Comparison of ENCODE assay signal across 9 mouse cellular contexts in genomic region chr8:84084341-84085115, GRCm38 (mm10). TPM values are rescaled to one million over a fixed set of nuclear protein-coding genes. Genes with fewer than 3 reads are reported as not detected.
DNase-seq lines count a peak whose midpoint lies in the region; ATAC-seq and TF ChIP-seq lines count a peak whose summit lies in the region.
"Had no signal": no experiment of that assay in that cellular context is flagged by ENCODE, and none has a peak within 500 bp of the region (broad histone marks: within the 10 kb centered on the region; RNA-seq: fewer than 3 reads in every experiment).

No protein-coding gene starts in this region.

- no peak for ATAC-seq in liver, postnatal 0 days
- no peak for ATAC-seq in liver, embryonic 12.5 days
- ATAC-seq in kidney, embryonic 15.5 days (replicated peaks; ENCODE audit: low FRiP score): no peak
- no peak for ATAC-seq in stomach, embryonic 15.5 days (ENCODE audit: insufficient read depth, low FRiP score, low read depth)

- H3K36me3 ChIP-seq in liver, postnatal 0 days (replicated peaks; ENCODE audit: insufficient read depth, low read length): peaks cover 50% of the 10 kb centered on the region
- H3K36me3 ChIP-seq in liver, embryonic 12.5 days: peaks cover 94% of the 10 kb centered on the region
- H3K36me3 ChIP-seq in kidney, embryonic 15.5 days: peaks cover 94% of the 10 kb centered on the region
- peaks cover 46% of the 10 kb centered on the region for H3K36me3 ChIP-seq in stomach, embryonic 15.5 days

- no peak for TF ChIP-seq EP300 in liver, postnatal 0 days (IDR thresholded peaks at IDR 0.05; ENCODE audit: low read depth)

- H3K9me3 ChIP-seq in liver, postnatal 0 days (ENCODE audit: low read length): no peaks in the 10 kb centered on the region
- no peaks in the 10 kb centered on the region for H3K9me3 ChIP-seq in liver, embryonic 12.5 days (replicated peaks)
- H3K9me3 ChIP-seq in kidney, embryonic 15.5 days (replicated peaks): no peaks in the 10 kb centered on the region
- no peaks in the 10 kb centered on the region for H3K9me3 ChIP-seq in stomach, embryonic 15.5 days
- H3K9me3 ChIP-seq: liver, embryonic 15.5 days had no signal

- no peaks in the 10 kb centered on the region for H3K27me3 ChIP-seq in liver, postnatal 0 days (ENCODE audit: insufficient read depth, low read length)
- H3K27me3 ChIP-seq in liver, embryonic 12.5 days (replicated peaks): no peaks in the 10 kb centered on the region
- H3K27me3 ChIP-seq in kidney, embryonic 15.5 days: no peaks in the 10 kb centered on the region
- no peaks in the 10 kb centered on the region for H3K27me3 ChIP-seq in stomach, embryonic 15.5 days (replicated peaks)
- H3K27me3 ChIP-seq: liver, embryonic 15.5 days had no signal

- no peak overlapping the region for H3K9ac ChIP-seq in liver, postnatal 0 days (replicated peaks)
- no peak overlapping the region for H3K9ac ChIP-seq in liver, embryonic 12.5 days
- no peak overlapping the region for H3K9ac ChIP-seq in kidney, embryonic 15.5 days
- no peak overlapping the region for H3K9ac ChIP-seq in stomach, embryonic 15.5 days
- H3K9ac ChIP-seq: liver, embryonic 15.5 days had no signal

- TF ChIP-seq CTCF in liver, postnatal 0 days (IDR thresholded peaks at IDR 0.05; ENCODE audit: low read depth): no peak

- 71% methylated on average over 39 of the region's 42 CpGs for WGBS in liver, postnatal 0 days (ENCODE audit: insufficient replicate concordance)
- WGBS in liver, embryonic 12.5 days (ENCODE audit: insufficient replicate concordance): 75% methylated on average over 42 of the region's 42 CpGs
- 54% methylated on average over 42 of the region's 42 CpGs for WGBS in kidney, embryonic 15.5 days
- WGBS in stomach, embryonic 15.5 days: 57% methylated on average over 42 of the region's 42 CpGs

- peaks cover 3% of the 10 kb centered on the region for H3K4me1 ChIP-seq in liver, postnatal 0 days (ENCODE audit: insufficient read depth)
- H3K4me1 ChIP-seq in liver, embryonic 12.5 days: no peaks in the 10 kb centered on the region
- H3K4me1 ChIP-seq in kidney, embryonic 15.5 days: 0 out of 2 replicates have a peak, but pooled peaks cover 5% of the 10 kb centered on the region
- 0 out of 2 replicates have a peak, but pooled peaks cover 3% of the 10 kb centered on the region for H3K4me1 ChIP-seq in stomach, embryonic 15.5 days

- peak; percentile 24 to 38 for DNase-seq in cerebellum, postnatal 10 days
- no peak for DNase-seq in cerebellum, adult 18-20 months
- no peak for DNase-seq in liver, postnatal 0 days
- DNase-seq in testis, postnatal 14 days (ENCODE audit: low spot score): no peak
- DNase-seq in cerebellum, adult 11-12 months: no peak

- H3K4me2 ChIP-seq in liver, postnatal 0 days (ENCODE audit: low read depth, low read length): peak overlapping the region; percentile 26; the same call in 1 of the 2 replicates
- H3K4me2 ChIP-seq in liver, embryonic 12.5 days: no peak overlapping the region; the same call in 1 of the 2 replicates
- 0 out of 2 replicates have a peak overlapping the region, but pooled peaks have one; percentile 23 for H3K4me2 ChIP-seq in kidney, embryonic 15.5 days
- H3K4me2 ChIP-seq in stomach, embryonic 15.5 days: peak overlapping the region; percentile 30
- H3K4me2 ChIP-seq: liver, embryonic 15.5 days had no signal

- H3K4me3 ChIP-seq in liver, postnatal 0 days (ENCODE audit: low read depth, low read length): no peak overlapping the region
- H3K4me3 ChIP-seq in liver, embryonic 12.5 days: no peak overlapping the region
- H3K4me3 ChIP-seq in kidney, embryonic 15.5 days (replicated peaks): no peak overlapping the region
- H3K4me3 ChIP-seq in stomach, embryonic 15.5 days (replicated peaks): no peak overlapping the region
- H3K4me3 ChIP-seq: liver, embryonic 15.5 days had no signal

- H3K27ac ChIP-seq in liver, postnatal 0 days (ENCODE audit: low read depth): no peak overlapping the region
- no peak overlapping the region for H3K27ac ChIP-seq in liver, embryonic 12.5 days
- H3K27ac ChIP-seq in kidney, embryonic 15.5 days: no peak overlapping the region
- no peak overlapping the region for H3K27ac ChIP-seq in stomach, embryonic 15.5 days
- H3K27ac ChIP-seq: liver, embryonic 15.5 days had no signal

RNA-seq across cellular contexts. Expression of gene Rfx1, which starts 17.9 kb away (rescaled TPM):
- 1.3 and 1.5 TPM in 2 replicates for polyA plus RNA-seq in liver, postnatal 0 days (2015; fragmentation: Nextera tagmentation; extraction: Ambion mirVana)
- 4.1 and 4.2 TPM in 2 replicates for polyA plus RNA-seq in liver, embryonic 12.5 days (2016; fragmentation: Nextera tagmentation; extraction: Ambion mirVana)
- 10.5 and 10.7 TPM in 2 replicates for polyA plus RNA-seq in kidney, embryonic 15.5 days (2015; fragmentation: Nextera tagmentation; extraction: Ambion mirVana)
- polyA plus RNA-seq in stomach, embryonic 15.5 days (2015; fragmentation: Nextera tagmentation; extraction: Ambion mirVana): 8.0 and 8.8 TPM in 2 replicates

RNA-seq across cellular contexts. Expression of gene Gm10643, which starts 19.6 kb away (rescaled TPM):
- 0.36 and 0.41 TPM in 2 replicates for polyA plus RNA-seq in liver, postnatal 0 days (2015; fragmentation: Nextera tagmentation; extraction: Ambion mirVana)
- 0.27 and 0.30 TPM in 2 replicates for polyA plus RNA-seq in liver, embryonic 12.5 days (2016; fragmentation: Nextera tagmentation; extraction: Ambion mirVana)
- 1.2 and 1.6 TPM in 2 replicates for polyA plus RNA-seq in kidney, embryonic 15.5 days (2015; fragmentation: Nextera tagmentation; extraction: Ambion mirVana)
- 1.1 and 1.3 TPM in 2 replicates for polyA plus RNA-seq in stomach, embryonic 15.5 days (2015; fragmentation: Nextera tagmentation; extraction: Ambion mirVana)

RNA-seq across cellular contexts. Expression of gene Dcaf15, which starts 20.0 kb away (rescaled TPM):
- 2.3 and 2.8 TPM in 2 replicates for polyA plus RNA-seq in liver, postnatal 0 days (2015; fragmentation: Nextera tagmentation; extraction: Ambion mirVana)
- polyA plus RNA-seq in liver, embryonic 12.5 days (2016; fragmentation: Nextera tagmentation; extraction: Ambion mirVana): 5.9 and 6.4 TPM in 2 replicates
- 9.2 and 11.6 TPM in 2 replicates for polyA plus RNA-seq in kidney, embryonic 15.5 days (2015; fragmentation: Nextera tagmentation; extraction: Ambion mirVana)
- 6.8 and 7.7 TPM in 2 replicates for polyA plus RNA-seq in stomach, embryonic 15.5 days (2015; fragmentation: Nextera tagmentation; extraction: Ambion mirVana)

RNA-seq across cellular contexts. Expression of gene Rln3, which starts 39.7 kb away (rescaled TPM):
- polyA plus RNA-seq in liver, postnatal 0 days (2015; fragmentation: Nextera tagmentation; extraction: Ambion mirVana): 0.18 TPM in 1 of 2 replicates, not detected in the other
- polyA plus RNA-seq in liver, embryonic 12.5 days (2016; fragmentation: Nextera tagmentation; extraction: Ambion mirVana): not detected in 2 replicates
- not detected in 2 replicates for polyA plus RNA-seq in kidney, embryonic 15.5 days (2015; fragmentation: Nextera tagmentation; extraction: Ambion mirVana)
- not detected in 2 replicates for polyA plus RNA-seq in stomach, embryonic 15.5 days (2015; fragmentation: Nextera tagmentation; extraction: Ambion mirVana)

RNA-seq across cellular contexts. Expression of gene Podnl1, which starts 41.3 kb away (rescaled TPM):
- not detected in 2 replicates for polyA plus RNA-seq in liver, postnatal 0 days (2015; fragmentation: Nextera tagmentation; extraction: Ambion mirVana)
- 0.08 and 0.13 TPM in 2 replicates for polyA plus RNA-seq in liver, embryonic 12.5 days (2016; fragmentation: Nextera tagmentation; extraction: Ambion mirVana)
- 0.21 and 1.4 TPM in 2 replicates for polyA plus RNA-seq in kidney, embryonic 15.5 days (2015; fragmentation: Nextera tagmentation; extraction: Ambion mirVana)
- polyA plus RNA-seq in stomach, embryonic 15.5 days (2015; fragmentation: Nextera tagmentation; extraction: Ambion mirVana): 0.36 and 0.39 TPM in 2 replicates
- polyA plus RNA-seq: liver, embryonic 15.5 days had no signal

Comparison
In these comparisons a context has a peak if more than half of its experiments do, and no peak if none do; other contexts are left out.
1. DNase-seq: peak in cerebellum, postnatal 10 days (2 of 2); none in cerebellum, adult 18-20 months (0 of 2), liver, postnatal 0 days (single experiment), testis, postnatal 14 days (single experiment) and cerebellum, adult 11-12 months (single experiment).